Mouse (Mus musculus) thymus, postnatal 0 days (tissue): ENCODE measurements around the gene Slc4a3. TPM values are rescaled to one million over a fixed set of nuclear protein-coding genes. Genes with fewer than 3 reads are reported as not detected.

Experiments
- DNase-seq: peaks from one replicate; pipeline ENCODE4 v3.0.0-alpha.2; 2015; ENCODE audit warnings: low spot score
- polyA plus RNA-seq: library from polyadenylated mRNA; unstranded; fragments of >200 nt; fragmentation: Nextera tagmentation; extraction: Ambion mirVana; gene quantifications from 2 replicates; pipeline ENCODE4 v1.2.1, GENCODE M21; 2015

Gene Slc4a3
- polyA plus RNA-seq, 1 experiment from 2014 or later, result 1.2 TPM

DNA sequence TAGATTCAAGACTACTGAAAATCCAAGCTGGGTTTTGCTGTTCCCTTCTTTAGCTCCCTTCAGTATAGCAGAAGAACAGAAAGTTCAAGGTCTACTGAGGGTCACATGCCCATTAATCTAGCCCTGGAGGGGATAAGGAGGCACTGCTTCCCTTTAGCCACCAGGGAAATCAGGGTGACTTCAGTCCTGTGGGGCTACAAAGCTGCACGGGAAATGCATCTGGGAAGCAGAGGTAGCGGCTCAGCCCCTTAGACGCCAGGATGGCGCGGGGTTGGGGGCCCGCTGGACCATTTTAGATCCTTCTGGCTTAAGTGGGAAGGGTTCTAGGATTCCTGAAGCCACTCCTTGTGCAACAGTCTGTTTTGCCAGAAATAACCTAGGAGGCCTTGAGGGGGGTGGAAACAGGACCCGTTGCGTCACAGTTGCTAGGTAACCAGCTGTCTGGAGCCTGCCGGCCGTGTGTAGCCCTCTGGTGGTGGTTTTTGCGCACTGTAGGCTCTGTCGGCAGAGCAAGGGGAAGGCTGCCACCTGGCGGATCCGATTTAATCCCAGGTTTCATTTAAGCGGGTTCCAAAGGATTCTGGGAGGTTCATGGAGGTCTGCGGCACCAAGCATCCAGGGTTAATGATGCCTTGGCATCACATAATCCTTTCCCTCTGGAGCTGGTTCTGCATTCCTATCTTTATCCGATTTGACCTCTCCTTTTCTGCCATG is 13.3 kb downstream of the Slc4a3 start:
- DNase-seq, result peak; percentile 85

DNA sequence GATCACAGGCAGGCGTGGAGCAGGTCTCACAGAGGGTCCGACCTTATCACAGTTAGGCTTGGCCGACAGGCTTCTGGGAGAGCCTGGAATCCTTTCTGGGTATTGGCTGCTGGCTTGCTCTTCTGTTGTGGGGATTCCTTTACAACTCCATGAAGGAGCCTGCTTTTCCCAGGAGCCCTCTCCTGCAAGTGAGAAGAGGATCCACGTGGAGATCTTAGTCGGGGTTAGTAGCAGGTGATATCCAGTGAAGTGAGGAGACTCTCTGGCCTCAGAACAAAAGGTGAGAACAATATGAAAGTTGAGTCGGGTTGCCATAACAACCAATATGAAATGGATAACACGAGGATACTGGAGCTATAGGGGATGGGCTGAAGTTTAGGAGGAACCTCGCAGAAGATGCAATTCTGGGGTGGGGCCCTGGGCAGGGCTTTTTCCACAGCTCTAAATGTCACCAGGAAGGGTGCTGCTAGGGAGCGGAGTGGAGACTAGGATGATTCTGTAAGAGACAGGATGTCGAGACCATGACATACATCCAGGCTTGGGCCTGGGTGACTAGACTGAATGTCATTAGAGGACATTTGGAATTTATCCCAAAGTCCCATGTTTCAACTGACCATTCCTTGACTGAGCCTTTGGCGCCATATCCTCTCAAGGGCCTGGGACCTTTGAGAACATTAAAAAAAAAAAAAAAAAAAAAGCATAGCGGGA is 14.3 kb downstream of the Slc4a3 start:
- no peak for DNase-seq

DNA sequence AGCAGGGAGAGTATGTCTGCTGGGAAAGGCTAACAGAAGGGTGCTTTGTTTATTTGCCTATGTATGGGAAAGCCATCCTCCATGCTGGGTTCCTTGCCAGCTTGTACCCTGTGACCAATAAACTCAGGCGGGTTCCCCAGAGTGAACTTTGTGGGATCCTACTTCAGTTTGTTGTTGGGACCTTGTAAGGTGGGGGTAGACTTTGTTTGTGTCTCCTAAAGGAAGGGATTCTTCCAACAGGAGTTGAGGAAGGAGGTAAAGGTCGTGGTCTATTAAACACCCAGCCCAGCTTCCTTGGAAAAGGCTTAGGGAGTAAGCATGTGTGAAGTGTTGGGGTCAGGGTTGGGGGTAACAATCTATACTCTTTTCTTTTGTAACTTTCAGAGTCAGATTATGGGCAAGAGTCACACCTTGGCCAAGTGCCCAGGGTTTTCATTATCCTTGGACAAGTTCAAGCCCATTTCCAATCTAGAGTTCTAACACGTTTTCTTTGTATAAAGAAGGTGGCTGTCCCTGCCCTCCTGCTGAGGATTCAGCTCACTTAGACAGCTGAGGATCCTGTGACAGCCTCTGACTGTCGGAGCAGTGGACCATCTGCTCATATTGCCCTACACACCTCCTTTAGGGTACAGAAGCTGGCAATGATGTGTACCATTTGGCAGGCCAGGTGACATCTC is 15.3 kb downstream of the Slc4a3 start:
- no peak for DNase-seq

DNA sequence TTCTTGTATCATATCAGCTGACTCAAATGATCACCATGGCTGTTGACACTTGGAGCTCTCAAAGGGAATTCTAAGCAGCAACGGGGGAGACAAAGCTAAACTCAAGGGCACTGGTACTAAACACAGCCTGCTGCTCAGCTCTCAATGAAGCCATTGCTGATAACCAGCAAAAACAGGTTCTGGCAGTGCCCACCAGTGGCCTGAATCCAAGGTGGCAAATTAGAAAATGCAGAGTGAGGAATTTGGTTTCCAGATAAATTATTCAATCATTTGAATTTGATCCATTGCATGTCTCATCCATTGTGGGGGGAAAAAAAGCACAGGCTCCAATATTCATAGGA is 15.8 kb downstream of the Slc4a3 start:
- DNase-seq, result no peak

DNA sequence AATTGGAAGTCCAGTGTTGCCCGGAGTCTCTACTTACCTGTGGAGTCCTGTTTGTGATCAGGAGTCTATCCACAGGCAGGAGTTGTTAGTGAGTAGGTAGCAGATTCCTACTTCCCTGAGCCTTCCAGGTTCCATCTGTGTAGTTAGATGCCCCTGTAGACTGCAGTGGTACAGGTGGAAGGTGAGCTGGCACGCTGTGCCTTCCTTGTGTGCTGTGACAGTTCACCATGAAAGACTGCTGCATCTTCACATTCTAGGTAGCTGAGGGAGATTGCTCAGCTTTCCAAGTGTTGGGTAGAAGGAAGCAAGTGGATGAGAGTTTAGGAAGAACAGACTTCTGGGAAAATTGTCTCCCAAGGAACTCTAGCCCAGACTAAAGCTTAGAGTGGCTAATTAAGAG is 18.0 kb downstream of the Slc4a3 start:
- DNase-seq, result no peak

DNA sequence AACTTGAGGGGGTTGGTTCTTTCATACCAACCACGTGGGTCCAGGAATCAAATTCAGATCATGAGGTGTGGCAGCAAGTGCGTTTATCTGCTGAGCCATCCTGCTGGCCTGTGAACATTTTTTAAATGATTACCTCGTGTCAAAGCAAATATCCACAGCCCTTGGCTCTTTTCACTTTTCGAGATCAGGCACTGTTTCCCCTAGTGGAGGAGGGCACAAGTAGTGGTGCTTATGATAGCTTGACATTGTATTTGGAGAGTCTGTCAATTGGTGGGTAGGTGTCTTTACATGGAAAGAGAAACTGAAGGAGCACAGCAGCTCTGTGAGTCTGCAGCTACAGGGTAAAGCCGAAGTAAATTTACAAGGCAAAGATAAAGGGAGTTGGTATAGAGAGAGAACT is 18.9 kb downstream of the Slc4a3 start:
- no peak for DNase-seq

DNA sequence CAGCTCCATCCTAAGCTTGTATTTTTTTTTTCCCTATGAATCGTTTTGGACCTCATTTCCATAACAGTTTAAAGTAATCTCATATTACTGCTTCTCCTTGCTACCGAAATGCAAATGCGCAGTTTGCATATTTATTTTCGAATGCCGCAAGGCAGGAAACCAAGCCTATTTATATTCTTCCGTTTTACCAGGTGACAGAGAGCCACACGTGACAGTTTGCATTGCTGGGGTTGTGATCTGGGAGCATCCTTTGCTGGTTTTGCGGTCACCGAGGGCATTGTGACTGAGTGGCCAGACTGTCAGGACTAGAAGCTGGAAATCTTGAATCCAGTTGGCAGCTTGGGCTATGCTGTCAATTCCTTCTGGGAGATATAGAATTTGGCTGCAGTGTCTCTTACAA is 19.6 kb downstream of the Slc4a3 start:
- DNase-seq, result peak; percentile 24

DNA sequence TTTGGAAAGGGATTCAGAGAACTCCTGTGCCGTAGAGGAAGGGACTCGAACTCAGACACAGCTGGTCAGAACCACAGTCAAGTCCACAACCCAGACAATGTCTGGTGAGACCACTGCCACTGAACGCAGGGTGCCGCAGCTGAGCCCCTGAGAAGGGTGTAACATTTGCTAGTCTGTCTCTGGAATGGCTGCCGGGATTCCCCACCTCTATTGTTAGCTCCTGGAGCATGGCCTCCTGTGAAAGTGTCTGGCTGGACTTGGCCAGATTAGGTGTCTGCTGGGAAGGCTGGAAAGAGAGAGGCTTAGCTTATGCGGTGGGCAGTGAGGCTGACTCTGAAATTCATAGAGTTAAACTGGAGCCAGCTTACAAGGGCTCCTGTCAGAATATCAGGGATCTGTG is 24.3 kb downstream of the Slc4a3 start:
- no peak for DNase-seq

DNA sequence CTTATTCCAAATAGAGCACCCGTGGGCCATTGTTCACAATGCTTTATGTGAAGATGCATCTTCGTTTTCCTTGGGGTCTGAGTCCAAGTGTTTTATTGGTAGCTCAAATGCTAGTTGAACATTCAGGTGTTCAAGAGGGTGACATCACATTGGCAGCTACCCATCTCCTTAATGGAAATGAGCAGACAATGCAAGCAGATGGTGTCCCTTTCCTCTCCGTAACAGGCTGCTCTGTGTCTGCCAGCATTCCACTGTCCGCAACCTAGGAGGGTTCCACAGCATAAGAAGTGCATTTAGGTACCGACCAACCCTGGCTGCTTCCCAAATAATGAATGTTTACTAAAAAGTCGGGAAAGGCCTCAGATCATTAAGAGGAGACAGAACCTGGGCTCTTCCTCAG is 26.7 kb downstream of the Slc4a3 start:
- no peak for DNase-seq

DNA sequence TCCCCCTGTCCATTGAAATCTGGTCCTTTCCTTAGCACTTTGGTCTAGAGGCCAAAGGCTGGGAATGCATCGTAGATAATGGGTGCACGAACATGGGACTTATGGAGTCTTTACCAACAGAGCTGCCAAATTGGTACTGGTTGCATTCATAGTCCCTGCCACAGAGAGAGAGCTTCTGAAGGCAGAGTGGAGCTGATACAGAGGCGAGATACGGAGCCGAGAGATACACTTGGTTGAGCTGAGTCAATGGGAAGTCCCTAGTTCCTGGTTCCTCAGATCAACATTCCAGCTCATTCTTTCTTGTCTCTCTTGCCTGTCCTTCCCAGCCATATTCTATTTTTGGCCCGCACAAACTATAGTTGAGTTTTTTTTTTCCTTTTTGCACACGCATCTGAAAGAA is 27.6 kb downstream of the Slc4a3 start:
- no peak for DNase-seq

DNA sequence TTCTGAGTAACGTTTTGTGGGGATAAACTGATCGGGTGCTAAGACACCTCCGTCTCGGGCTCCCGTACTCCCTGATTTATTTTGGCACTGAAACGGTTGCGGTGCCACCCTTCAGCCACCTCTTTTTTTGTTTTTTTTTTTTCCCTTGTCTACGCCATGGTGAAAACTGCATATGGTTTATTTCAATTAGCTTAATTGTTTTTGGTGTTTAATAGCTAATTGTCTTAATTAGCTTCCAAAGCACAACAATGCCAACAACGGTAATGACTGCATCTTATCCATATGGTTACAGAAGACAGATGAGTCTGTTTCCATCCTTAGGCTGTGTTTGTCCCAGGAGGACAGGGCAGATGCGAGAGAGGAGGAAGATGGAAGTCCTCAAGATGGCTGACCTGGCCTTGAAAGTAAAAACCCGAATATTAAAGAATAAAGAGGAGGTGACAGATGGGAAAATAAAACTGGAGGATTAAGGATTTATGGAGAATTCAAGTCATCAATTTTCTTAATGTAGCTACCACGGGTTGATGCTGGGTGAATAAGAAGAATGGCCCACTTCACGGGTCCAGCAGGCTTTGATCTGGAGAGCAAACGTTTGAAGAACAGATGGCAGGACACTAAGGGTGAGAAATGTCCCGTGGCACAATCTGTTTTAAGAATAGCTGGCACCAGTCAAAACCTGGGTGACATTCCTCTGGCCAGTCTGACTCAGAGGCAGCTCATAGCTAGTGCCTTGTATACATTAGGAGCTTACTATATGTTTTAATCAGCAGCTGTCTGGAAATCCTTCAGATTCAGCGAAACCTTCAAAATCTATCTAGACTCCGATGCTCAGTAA is 28.6 kb downstream of the Slc4a3 start:
- DNase-seq, result no peak

DNA sequence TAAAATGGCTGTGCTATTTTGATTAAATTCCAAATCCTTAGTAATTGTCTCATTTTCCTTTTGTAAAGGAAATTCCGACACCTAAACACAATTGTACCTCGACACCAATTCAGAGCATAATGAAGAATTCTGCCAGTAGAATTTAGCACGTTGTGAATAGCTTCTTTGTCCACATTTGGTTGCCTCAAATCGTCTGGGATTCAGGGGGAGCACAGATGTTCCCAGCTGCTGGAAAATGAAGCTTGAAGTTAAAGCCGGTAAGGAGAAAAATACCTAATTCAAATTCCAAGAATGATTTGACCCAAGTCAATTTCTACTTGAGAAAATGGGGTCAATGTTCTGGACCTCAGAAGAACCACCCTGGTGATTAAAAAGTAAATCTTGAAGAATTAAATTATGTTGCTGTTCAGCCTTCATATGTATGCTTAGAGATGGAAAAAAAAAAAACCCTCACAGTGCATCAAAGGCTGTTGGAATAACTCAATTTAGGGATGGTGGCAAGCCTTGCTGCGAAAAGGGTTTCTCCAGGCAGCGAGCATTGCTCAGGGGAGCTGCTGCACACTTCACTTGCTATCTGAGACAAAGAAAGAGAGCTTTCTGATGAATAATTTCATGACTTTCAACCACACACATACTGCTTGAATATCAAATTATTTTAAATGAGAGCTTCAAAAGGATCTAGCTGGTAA is 36.0 kb downstream of the Slc4a3 start:
- DNase-seq, result no peak

DNA sequence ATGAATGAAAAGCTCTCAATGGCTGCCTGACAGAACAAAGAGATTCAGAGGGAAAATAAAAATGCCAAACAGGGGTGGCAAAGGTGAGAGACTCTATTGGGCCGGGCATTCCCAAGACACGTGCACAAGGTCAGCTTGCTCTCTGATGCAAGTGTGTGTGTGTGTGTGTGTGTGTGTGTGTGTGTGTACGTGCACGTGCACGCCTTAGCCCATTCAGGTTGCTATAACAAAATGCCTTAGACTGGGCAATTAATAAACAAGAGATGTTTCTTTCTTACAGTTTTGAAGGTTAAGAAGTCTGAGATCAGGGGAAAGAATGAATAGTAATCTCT is 36.5 kb downstream of the Slc4a3 start:
- DNase-seq, result no peak

DNA sequence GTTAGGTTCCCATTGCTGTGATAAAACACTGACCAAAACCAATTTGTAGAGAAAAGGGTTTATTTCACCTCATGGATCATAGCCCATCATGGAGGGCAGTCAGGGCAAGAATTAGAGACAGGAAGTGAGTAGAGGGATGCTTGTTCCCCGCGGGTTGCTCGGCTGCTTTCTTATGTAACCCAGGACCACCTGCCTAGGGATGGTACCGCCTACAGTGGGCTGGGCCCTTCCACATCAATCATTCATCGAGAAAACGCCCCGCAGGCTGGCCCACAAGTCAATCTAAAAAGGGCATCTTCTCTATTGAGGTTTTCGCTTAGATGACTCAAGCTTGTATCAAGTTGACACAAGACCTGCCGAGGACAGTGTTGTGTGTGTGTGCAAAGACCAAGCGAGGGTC is 37.0 kb downstream of the Slc4a3 start:
- DNase-seq, result no peak

DNA sequence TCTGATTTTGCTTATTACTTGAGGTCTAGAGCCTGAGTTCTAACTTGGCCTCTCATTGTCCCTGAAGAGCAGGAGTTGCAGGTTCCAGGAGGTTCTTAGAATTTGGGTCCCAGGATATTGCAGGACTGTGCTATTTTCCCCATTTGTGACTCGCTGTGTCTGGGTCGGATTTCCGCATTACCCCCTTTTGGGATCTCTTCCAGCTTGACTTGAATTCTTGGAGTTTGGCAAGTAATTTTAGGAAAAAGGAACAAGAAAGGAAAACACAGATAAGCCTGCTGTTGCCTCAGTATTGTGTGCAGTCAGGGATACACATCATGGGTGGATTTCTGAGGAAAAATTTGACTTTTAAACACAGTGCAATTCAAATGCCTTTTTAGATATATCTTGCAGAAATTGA is 40.7 kb downstream of the Slc4a3 start:
- no peak for DNase-seq

DNA sequence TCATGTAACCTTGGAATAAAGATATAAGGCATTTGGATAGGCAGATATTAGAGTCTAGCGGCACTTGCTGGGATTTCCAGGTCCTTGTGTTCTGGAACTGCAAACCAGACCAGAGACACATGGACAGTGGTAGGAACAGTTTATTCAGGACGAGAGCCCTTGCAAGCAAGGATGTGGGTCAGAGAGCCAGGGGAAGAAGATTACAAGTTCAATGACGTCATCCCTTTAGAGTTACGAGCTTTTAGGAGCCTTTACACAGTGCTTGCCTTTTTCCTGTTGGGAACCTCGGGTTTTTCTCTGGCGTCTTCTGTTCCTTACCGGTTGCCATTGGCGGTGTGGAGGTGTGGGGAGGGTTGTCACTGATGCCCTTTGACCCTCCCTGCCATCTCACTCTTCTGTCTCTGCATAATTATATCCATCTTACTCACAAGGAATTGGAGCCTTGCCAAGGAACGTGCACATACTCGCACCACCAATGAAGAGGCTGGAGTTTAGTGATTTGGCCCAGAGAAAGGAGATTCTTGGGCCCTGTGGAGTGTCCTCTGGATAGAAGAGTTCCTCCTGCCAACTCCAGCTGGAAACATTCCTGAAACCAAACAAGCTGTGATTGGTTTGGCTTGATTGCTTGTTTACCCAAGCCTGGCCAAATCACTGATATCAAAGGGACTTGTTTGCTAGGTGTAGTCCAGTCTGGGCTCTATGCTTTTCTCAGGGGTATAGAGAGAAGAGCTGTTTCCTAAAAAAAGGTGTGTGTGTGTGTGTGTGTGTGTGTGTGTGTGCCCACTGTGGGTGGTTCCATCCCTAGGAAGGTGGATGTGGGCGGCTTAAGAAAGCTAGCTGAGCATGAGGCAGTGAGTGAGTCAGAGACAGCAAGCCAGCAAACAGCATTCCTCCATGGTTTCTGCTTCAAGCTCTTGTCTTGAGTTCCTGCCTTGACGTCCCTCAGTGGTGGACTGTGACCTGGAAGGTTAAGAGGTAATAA is 42.0 kb downstream of the Slc4a3 start:
- DNase-seq, result no peak

DNA sequence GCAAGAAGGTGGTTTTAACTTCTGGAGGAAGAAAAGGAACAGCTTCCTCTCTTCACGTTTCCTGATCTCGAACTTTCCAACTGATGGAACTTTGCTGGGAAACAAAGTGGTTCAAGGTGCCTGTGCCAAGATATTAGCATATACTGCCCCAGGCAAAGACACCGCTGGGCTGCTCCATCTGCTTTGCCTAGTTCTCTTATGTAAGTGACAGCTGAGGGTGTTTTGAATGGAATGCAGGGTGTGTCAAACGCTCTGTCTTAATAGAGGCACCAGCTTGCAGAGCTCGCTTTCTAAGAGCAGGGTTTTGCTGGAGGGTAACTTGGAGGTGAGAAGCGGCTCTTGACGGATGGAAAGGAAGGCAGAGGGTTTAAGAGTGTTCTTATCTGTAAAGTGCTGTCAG is 42.8 kb downstream of the Slc4a3 start:
- no peak for DNase-seq

DNA sequence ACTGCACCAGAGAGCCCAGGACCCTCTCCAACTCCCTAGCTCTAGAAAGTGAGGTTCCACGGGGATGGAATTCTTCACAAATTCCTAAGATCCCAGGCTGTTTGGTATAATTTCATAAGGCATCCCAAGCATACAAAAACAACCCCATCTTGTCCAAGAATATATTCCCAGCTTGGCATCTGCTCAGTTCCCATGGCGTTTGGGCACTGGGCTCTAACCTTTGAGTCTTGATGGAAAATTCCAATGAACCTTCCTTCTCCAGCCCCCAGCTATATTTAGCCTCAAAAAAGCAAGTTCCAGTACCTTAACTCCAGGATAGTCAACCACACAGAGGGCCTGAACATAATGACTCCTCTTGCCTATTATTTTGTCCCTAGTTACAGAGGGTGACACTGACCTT is 43.9 kb downstream of the Slc4a3 start:
- no peak for DNase-seq

DNA sequence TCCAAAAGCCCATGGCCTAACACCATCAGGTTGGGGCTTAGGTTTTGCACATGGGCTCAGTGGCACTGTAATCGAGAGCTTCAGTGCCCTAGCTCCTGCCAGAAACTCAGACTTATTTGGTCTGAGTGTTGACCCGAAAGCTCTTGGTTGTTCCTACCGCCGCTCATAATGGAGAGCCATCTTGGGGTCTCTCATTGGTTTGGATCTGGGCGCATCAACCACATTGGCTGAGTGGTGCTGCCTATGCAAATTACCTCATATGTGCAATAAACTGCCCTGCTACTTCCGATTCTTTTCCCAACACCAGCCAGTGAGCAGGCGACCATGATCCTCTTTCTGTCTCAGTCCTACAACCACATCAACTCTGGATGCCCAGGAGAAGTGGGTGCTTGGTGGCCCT is 47.9 kb downstream of the Slc4a3 start:
- DNase-seq, result no peak

DNA sequence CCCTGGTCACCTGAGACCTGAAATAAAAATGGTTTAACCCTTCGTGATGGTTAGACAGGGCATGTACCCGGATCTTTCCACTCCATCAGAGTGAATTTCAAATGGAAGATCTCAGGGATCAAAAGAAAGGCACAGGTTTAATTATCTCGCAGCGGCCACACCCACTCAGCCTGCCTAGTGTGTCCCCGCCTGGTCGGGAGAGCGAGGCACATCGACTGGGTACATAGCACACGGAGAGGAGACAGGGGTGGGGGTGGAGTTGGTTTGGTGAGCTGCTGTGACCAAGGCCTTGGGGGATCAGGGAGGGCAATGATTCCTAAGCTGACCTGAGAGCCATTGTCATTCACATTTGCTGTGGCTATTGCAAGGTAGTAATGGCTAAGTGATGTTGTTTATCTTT is 48.8 kb downstream of the Slc4a3 start:
- no peak for DNase-seq
